10 mouse cellular contexts compared by ENCODE assay signal in the genomic region with DNA sequence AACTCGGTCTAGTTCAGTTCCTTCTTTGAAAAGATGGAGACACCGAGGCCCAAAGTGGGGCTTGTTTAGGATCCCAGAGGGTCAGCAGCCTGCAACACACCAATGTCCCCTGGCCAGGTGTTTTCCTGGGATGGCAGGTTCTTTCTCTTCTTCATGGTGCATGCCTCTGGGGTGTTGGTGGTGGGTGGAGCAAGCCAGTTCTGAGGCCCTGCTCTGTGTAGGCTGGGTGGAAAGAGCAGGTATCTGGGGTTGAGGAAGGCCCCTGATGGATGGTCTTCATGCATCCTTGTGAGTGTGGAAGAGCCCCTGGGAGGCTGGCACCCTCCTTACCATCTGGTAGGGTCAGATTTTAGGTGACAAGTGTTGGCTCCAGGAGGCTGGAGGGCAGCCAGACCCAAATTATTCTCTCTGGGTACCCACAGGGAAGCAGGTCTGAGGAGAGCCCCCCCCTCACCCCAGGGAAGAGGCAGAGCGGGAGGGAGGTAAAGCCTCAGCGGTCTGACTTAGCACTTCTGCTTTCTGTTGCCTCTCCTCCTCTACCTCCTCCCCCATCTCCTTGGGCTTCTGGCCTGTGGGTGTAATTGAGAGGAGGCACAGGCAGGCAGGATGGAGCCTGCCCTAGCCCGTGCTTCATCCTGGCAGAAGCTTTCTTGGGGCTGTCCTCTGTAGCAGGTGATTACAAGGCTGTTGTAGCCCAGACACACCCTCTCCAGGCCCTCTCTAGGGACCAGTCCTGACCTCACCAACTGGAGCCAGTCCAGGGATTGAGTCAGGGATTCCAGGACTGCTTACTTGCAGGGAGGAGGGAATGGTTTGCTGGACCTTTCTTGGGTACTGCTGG. TPM values are rescaled to one million over a fixed set of nuclear protein-coding genes. Genes with fewer than 3 reads are reported as not detected.
A peak's percentile ranks its signal among the peaks of the same experiment; 100 is the strongest.
DNase-seq lines count a peak whose midpoint lies in the region; ATAC-seq and TF ChIP-seq lines count a peak whose summit lies in the region.
"Had no signal": no experiment of that assay in that cellular context is flagged by ENCODE, and none has a peak within 500 bp of the region (broad histone marks: within the 10 kb centered on the region; RNA-seq: fewer than 3 reads in every experiment).

No protein-coding gene starts in this region.

- no peaks in the 10 kb centered on the region for H3K9me3 ChIP-seq in embryonic facial prominence, embryonic 12.5 days
- H3K9me3 ChIP-seq in embryonic facial prominence, embryonic 10.5 days: no peaks in the 10 kb centered on the region
- no peaks in the 10 kb centered on the region for H3K9me3 ChIP-seq in lung, embryonic 14.5 days (ENCODE audit: low read depth, low read length)

- H3K4me1 ChIP-seq in embryonic facial prominence, embryonic 12.5 days: peaks cover 31% of the 10 kb centered on the region
- H3K4me1 ChIP-seq in embryonic facial prominence, embryonic 10.5 days: peaks cover 55% of the 10 kb centered on the region
- peaks cover 24% of the 10 kb centered on the region for H3K4me1 ChIP-seq in cortical plate, adult 2 months (ENCODE audit: control insufficient read depth, insufficient read depth, low read length)
- H3K4me1 ChIP-seq in lung, embryonic 14.5 days (ENCODE audit: insufficient read depth): peaks cover 13% of the 10 kb centered on the region; the same call in 1 of the 2 replicates

- no peak overlapping the region for H3K4me2 ChIP-seq in embryonic facial prominence, embryonic 12.5 days (replicated peaks)
- no peak overlapping the region for H3K4me2 ChIP-seq in lung, embryonic 14.5 days

- no peak overlapping the region for H3K9ac ChIP-seq in embryonic facial prominence, embryonic 12.5 days
- H3K9ac ChIP-seq in lung, embryonic 14.5 days: no peak overlapping the region

- TF ChIP-seq CTCF in cortical plate, adult 2 months (IDR thresholded peaks at IDR 0.05; ENCODE audit: extremely low read depth, insufficient read depth, low read length): no peak
- TF ChIP-seq CTCF in lung, embryonic 14.5 days (IDR thresholded peaks at IDR 0.05; ENCODE audit: low read depth): no peak

- no peak overlapping the region for H3K4me3 ChIP-seq in embryonic facial prominence, embryonic 12.5 days
- H3K4me3 ChIP-seq in embryonic facial prominence, embryonic 10.5 days: no peak overlapping the region
- H3K4me3 ChIP-seq in cortical plate, adult 2 months (ENCODE audit: insufficient read depth, low read length): no peak overlapping the region
- no peak overlapping the region for H3K4me3 ChIP-seq in lung, embryonic 14.5 days (ENCODE audit: low read depth, low read length)
- H3K4me3 ChIP-seq: erythroblast, embryonic 14.5 days; myocyte had no signal

- ATAC-seq in embryonic facial prominence, embryonic 12.5 days (ENCODE audit: insufficient number of reproducible peaks, insufficient read depth, low FRiP score, low TSS enrichment): 0 out of 2 replicates have a peak, but pooled peaks have one; percentile 42
- ATAC-seq in lung, embryonic 14.5 days (ENCODE audit: insufficient read depth): no peak
- no peak for ATAC-seq in megakaryocyte, adult 5-6 weeks (ENCODE audit: poor library complexity, severe bottlenecking)

- H3K36me3 ChIP-seq in embryonic facial prominence, embryonic 12.5 days: no peaks in the 10 kb centered on the region
- no peaks in the 10 kb centered on the region for H3K36me3 ChIP-seq in embryonic facial prominence, embryonic 10.5 days (replicated peaks)
- H3K36me3 ChIP-seq in lung, embryonic 14.5 days (ENCODE audit: insufficient read depth): no peaks in the 10 kb centered on the region

- WGBS in embryonic facial prominence, embryonic 12.5 days: 43% methylated on average over 5 of the region's 5 CpGs
- WGBS in embryonic facial prominence, embryonic 10.5 days: 52% methylated on average over 5 of the region's 5 CpGs
- 57% methylated on average over 5 of the region's 5 CpGs for whole genome bisulfite sequencing in lung, embryonic 14.5 days

- DNase-seq in embryonic facial prominence, embryonic 10.5 days (ENCODE audit: low spot score): no peak
- peak; percentile 77 for DNase-seq in 3134 (ENCODE audit: extremely low read depth, insufficient read length, low spot score)
- DNase-seq in heart, postnatal 36 days: peak; percentile 81 to 82
- DNase-seq in lung, embryonic 14.5 days: peak; percentile 47
- no peak for DNase-seq in embryo, embryonic 10.5 days (ENCODE audit: low spot score)

- 0 out of 2 replicates have a peak, but pooled peaks cover 3% of the 10 kb centered on the region for H3K27me3 ChIP-seq in embryonic facial prominence, embryonic 12.5 days
- peaks cover 33% of the 10 kb centered on the region for H3K27me3 ChIP-seq in embryonic facial prominence, embryonic 10.5 days (replicated peaks; ENCODE audit: low read depth, poor library complexity, severe bottlenecking)
- no peaks in the 10 kb centered on the region for H3K27me3 ChIP-seq in lung, embryonic 14.5 days (ENCODE audit: insufficient read depth, low read length)

- TF ChIP-seq POLR2A in cortical plate, adult 2 months (IDR thresholded peaks at IDR 0.05; ENCODE audit: extremely low read depth, insufficient read depth, low read length): no peak

- H3K27ac ChIP-seq in embryonic facial prominence, embryonic 12.5 days: no peak overlapping the region
- H3K27ac ChIP-seq in embryonic facial prominence, embryonic 10.5 days (replicated peaks): no peak overlapping the region; the same call in 1 of the 2 replicates
- H3K27ac ChIP-seq in cortical plate, adult 2 months (ENCODE audit: insufficient read depth, low read length): 0 out of 2 replicates have a peak overlapping the region, but pooled peaks have one; percentile 14
- H3K27ac ChIP-seq in lung, embryonic 14.5 days (ENCODE audit: low read depth): no peak overlapping the region

- intact Hi-C loops in heart, postnatal 36 days (cut with DNase I): no loop called here

RNA-seq across cellular contexts. Expression of a gene that starts 39.3 kb away (rescaled TPM):
- polyA plus RNA-seq in embryonic facial prominence, embryonic 12.5 days (2016; fragmentation: Nextera tagmentation; extraction: Ambion mirVana): 2.5 and 2.8 TPM in 2 replicates
- 1.1 and 1.2 TPM in 2 replicates for polyA plus RNA-seq in embryonic facial prominence, embryonic 10.5 days (2016; fragmentation: Nextera tagmentation; extraction: Ambion mirVana)
- 995 and 1,039 TPM in 2 replicates for polyA plus RNA-seq in cortical plate, adult 2 months (2012; rRNA removed)
- total RNA-seq in heart, postnatal 36 days (2021): 10 to 100 TPM in 1 of 2 experiments, 1 to 10 TPM in 1; 9.9 to 11.0 TPM
- polyA plus RNA-seq in lung, embryonic 14.5 days (2014; fragmentation: Nextera tagmentation; extraction: Ambion mirVana): 2.6 and 3.2 TPM in 2 replicates
- total RNA-seq in megakaryocyte, adult 5-6 weeks (2015): 0.21 and 0.40 TPM in 2 replicates
- total RNA-seq in megakaryocyte, adult 5-6 weeks (2017): 0.04 TPM in 1 of 2 replicates, not detected in the other

RNA-seq across cellular contexts. Expression of a gene that starts 58.9 kb away (rescaled TPM):
- polyA plus RNA-seq in embryonic facial prominence, embryonic 12.5 days (2016; fragmentation: Nextera tagmentation; extraction: Ambion mirVana): 18.2 and 19.9 TPM in 2 replicates
- 19.7 and 20.8 TPM in 2 replicates for polyA plus RNA-seq in embryonic facial prominence, embryonic 10.5 days (2016; fragmentation: Nextera tagmentation; extraction: Ambion mirVana)
- 28.2 and 30.6 TPM in 2 replicates for polyA plus RNA-seq in cortical plate, adult 2 months (2012; rRNA removed)
- total RNA-seq in heart, postnatal 36 days (2021): 10 to 100 TPM; 75.2 to 79.0 TPM
- polyA plus RNA-seq in lung, embryonic 14.5 days (2014; fragmentation: Nextera tagmentation; extraction: Ambion mirVana): 16.1 and 18.0 TPM in 2 replicates
- total RNA-seq in megakaryocyte, adult 5-6 weeks (2015): 4.9 and 8.1 TPM in 2 replicates
- 4.4 and 6.1 TPM in 2 replicates for total RNA-seq in megakaryocyte, adult 5-6 weeks (2017)

Comparison
In these comparisons a context has a peak if more than half of its experiments do, and no peak if none do; other contexts are left out.
1. DNase-seq: peak in 3134 (single experiment), heart, postnatal 36 days (2 of 2) and lung, embryonic 14.5 days (single experiment); none in embryonic facial prominence, embryonic 10.5 days (single experiment) and embryo, embryonic 10.5 days (single experiment).
2. RNA of a gene that starts 39.3 kb away (polyA plus RNA-seq): 995 to 1,039 TPM in cortical plate, adult 2 months; 2.6 to 3.2 TPM in lung, embryonic 14.5 days, 2.5 to 2.8 TPM in embryonic facial prominence, embryonic 12.5 days and 1.1 to 1.2 TPM in embryonic facial prominence, embryonic 10.5 days; every median in the first group is over 100 times any median in the second.